Mouse (Mus musculus): ENCODE measurements around the gene Birc5.

Gene Birc5

DNA sequence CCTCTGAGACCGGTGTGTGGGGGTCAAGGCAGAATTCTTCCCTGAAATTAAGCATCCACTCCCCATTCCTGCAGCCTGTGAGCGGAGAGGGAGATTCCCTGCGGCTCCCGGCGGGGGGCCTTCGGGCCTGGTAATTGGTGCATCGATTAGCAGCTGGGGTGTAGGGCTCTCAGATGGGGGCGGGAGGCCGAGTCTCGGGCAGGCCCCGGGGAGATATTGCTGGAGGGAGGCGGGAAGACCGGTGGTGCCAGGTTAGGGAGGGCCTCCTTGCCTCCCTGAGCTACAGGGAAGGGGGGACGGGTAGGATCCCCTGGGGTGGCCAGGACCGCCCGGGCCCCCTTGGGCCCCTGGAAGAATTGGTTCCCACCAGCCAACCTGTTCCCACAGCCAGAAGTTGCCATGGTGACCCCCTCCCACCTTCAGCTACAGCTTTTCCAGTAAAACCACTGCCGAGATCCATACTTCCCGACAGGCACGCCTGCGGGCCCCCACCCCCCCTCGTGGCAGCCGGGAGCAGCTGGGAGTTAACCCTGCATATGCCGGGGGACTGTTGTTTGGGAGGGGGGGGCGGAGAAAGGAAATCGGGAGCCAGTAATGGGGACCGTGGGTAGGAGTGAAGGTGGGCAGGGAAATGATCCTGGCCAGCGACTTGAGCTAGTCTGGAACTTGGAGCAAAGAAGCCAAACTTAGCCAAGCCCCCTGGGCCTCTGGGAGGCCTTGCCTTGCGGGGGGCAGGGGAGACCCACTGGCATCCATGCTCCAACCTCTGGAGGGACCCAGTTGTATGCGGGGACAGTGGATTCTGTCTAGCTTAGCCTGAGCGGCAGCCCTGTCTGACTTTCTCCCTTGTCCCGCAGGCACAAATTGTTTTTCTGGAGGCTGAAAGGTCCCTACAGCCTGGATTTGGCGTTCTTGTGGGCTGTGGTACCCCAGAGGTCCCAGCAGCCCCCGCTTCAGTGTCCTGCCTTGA lies 40.1 kb downstream of the Birc5 start:
- no peak for DNase-seq

- DNase-seq, result no peak
Observed at GRCm38 (mm10) chr11:117889887-117890340, 40.9 kb downstream of the Birc5 start.

DNA sequence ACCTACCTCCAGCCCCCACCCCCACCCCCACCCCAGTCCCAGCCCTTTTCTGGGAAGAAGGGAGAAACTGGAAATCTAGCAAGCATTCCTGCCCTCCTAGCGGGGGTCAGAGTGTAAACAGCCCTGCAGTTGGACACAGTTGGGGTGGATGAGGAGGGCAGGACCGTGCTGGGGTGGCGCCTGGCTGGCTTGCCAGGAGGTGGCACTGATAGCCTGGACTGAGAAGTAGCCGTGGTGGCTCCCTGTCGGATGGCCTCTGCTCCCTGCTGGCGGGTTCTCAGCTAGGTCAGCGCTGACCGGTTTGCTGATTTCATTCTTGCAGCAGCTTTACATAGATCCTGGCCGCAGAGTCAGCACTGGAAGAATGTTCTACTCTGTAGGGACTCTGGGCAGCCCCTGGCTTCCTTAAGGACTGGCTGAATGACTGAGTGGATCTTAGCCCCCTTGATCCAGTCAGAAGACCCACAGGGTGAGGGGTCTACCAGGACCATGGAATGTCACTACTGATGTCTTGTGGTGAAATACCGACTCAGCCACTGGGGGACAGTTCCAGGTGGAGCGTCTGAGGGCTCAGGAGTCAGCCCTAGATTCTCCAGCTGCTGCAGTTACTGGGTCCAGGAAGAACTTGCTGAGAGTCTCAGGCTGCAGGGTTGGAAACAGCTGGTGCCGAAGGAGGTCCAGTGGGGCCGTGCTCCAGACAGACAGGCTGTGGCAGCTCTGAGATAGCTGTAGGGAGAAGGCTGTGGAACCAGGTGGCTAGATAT lies 41.6 kb downstream of the Birc5 start:
- no peak for DNase-seq

DNA sequence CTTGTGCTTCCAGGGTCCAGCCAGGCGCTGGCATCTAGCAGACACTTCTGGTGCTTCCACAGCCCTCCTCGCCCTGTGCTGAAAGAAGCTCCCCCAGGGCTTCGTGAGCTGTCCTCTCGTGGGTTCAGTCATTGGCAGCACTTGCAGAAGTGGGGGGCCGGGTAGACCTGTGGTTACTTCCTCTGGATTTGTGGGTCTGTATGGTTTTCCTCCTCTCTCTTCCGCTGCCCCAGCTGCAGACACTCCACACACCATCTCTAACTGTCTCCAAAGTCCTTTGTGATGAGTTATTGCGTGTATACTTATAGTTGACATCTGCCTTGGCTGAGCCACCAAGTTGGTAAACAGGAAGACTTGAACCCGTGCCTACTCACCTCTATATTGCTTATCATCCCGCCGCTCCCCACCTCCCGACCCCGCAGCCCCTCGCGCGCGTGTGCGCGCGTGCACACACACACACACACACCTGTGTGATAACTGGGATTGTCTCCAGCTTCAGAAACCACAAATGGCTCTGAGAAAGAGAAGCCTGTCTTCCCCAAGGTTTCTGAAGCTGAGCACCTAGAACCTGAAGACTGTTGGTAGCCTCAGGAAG lies 42.6 kb downstream of the Birc5 start:
- DNase-seq, result no peak

DNA sequence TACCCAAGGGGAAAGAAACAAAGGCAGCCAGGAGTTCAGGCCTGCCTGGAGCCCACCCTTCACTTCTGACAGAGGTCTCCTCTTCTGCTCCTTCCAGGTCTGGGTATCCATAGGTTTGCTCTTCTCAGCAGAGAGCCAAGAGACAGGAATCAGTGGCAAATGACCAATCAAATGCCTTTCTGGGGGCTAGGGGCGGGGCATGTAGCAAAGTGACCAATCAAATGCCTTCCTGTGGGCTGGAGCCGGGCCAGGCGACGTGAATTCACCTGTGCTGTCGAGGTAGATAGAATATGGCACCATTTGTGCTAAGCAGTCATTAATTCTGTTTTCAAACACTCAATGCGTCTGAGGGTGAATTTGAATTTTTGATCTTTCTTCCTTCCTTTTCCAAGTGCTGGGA lies 43.1 kb downstream of the Birc5 start:
- DNase-seq, result no peak

- DNase-seq, result no peak
Observed at GRCm38 (mm10) chr11:117894676-117895075, 45.6 kb downstream of the Birc5 start.

DNA sequence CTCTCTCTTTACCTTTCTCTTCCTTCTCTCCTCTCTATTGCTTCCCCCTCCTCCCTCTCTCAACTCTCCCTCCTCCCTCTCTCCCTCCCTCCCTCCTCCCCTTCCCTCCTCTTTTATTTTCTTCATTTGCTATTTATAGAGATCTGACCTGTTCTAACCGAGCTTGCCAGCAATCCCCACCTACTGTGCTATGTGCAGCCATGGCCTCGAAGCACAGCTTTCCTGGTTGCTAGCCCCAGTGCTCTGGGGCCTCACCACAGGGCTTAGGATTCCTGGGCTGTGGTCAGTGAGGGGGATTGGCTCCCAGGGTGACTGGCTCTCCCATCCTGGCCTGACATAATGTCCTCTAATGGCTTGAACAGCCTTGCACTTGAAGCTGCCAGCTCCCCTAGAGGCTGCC lies 47.5 kb downstream of the Birc5 start:
- no peak for DNase-seq

GRCm38 (mm10) chr11:117902282-117902681 lies 53.2 kb downstream of the Birc5 start:
- no peak for DNase-seq

DNA sequence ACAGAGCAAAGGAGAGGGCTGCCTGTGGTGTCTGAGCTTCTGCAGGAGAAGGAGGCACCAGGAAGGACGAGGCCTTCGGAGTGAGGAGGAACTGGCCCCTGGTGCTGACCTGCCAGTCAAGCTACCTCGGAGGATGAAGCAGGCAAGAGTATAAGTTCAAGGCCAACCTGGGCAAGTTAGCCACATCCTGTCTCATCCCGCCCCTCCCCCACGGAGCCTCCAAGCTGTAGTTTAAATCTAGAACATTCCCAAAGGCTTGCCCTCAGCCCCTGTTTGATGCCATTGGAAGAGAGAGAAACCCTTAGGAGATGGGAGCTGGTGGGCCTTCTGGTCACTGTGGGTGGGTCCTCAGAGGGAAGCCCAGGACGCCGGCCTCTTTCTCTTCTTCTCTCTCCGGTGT lies 55.4 kb downstream of the Birc5 start:
- no peak for DNase-seq

Measured in cerebellum, adult 9-10 months (tissue).